In the genomic region with DNA sequence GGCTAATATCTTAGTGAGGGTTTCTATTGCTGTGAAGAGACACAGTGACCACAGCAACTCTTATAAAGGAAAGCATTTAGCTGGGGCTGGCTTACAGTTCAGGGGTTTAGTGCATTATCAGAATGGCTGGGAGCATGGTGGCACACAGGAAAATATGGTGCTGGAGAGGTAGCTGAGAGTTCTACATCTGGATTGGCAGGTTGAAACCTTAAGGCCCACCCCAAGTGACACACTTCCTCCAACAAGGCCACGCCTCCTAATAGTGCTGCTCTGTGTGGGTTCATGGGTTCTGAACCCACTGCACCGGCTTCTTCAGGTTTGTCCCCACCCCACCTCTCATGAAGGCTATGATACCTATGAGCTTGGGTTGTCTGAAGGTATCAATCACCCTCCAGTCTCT, we compare ENCODE assay signal across 22 mouse cellular contexts. TPM values are rescaled to one million over a fixed set of nuclear protein-coding genes. Genes with fewer than 3 reads are reported as not detected.
"Had no signal": no experiment of that assay in that cellular context is flagged by ENCODE, and none has a peak within 500 bp of the region (broad histone marks: within the 10 kb centered on the region; RNA-seq: fewer than 3 reads in every experiment).

No protein-coding gene starts in this region.

- H3K4me2 ChIP-seq: limb, embryonic 13.5 days; lung, embryonic 15.5 days; midbrain, embryonic 11.5 days had no signal

- H3K4me1 ChIP-seq: limb, embryonic 10.5 days; limb, embryonic 13.5 days had no signal

- H3K36me3 ChIP-seq: limb, embryonic 10.5 days; limb, embryonic 13.5 days; lung, embryonic 15.5 days had no signal

- H3K27me3 ChIP-seq: limb, embryonic 13.5 days; lung, embryonic 15.5 days had no signal

- DNase-seq: kidney, adult 18-20 months; kidney, adult 9 months; kidney, postnatal 25 days; layer of hippocampus, adult 9-11 months; lung, adult 18-20 months; lung, postnatal 10 days; lung, postnatal 4 days; midbrain, embryonic 14.5 days; thymus, adult 18-20 months; thymus, postnatal 36 days had no signal

- H3K9me3 ChIP-seq: limb, embryonic 10.5 days; limb, embryonic 13.5 days; lung, embryonic 15.5 days had no signal

- H3K9ac ChIP-seq: limb, embryonic 13.5 days; lung, embryonic 15.5 days had no signal

- H3K4me3 ChIP-seq: layer of hippocampus, adult 2 months; limb, embryonic 10.5 days; limb, embryonic 13.5 days; lung, embryonic 15.5 days had no signal

- H3K27ac ChIP-seq: layer of hippocampus, adult 2 months; limb, embryonic 10.5 days; limb, embryonic 13.5 days; lung, embryonic 15.5 days had no signal

RNA-seq across cellular contexts. Expression of a gene that starts 20.7 kb away (rescaled TPM):
- total RNA-seq: liver, adult 2 months had no signal

RNA-seq across cellular contexts. Expression of a gene that starts 30.8 kb away (rescaled TPM):
- total RNA-seq: layer of hippocampus, adult 2 months; liver, adult 2 months; midbrain, postnatal 0 days had no signal
- polyA plus RNA-seq: large intestine, adult 2 months; limb, embryonic 10.5 days; limb, embryonic 13.5 days; liver, adult 2 months; lung, embryonic 15.5 days; midbrain, embryonic 11.5 days; midbrain, postnatal 0 days; neural tube, embryonic 11.5 days; neural tube, embryonic 14.5 days; small intestine, adult 2 months; urinary bladder, adult 2 months had no signal
